Mouse (Mus musculus) right cerebral cortex, postnatal 25 days (tissue): ENCODE measurements around the gene Lyg1.

Experiments used
- DNase-seq: peaks from one replicate; pipeline ENCODE4 v3.0.0; 2022

Gene Lyg1

DNA sequence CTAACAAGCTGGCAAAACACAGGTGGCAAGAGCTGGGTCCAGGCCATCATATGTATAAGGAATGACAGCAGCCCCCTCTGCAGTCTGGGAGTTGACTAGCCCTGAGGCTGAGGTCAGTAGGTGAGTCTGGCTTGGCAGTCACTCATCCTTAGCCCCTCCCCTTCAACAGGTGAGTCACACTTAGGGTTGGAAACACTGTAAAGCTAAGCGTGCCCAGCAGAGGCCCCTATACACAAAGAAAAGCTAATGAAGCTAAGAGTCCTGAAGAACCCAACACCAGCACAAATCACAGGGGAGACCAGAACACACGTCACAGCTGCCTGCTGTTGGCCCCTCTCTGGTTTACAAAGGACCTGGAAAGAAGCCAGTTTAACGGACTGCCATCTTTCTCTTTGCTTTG lies 25.8 kb downstream of the Lyg1 start:
- no peak for DNase-seq

DNA sequence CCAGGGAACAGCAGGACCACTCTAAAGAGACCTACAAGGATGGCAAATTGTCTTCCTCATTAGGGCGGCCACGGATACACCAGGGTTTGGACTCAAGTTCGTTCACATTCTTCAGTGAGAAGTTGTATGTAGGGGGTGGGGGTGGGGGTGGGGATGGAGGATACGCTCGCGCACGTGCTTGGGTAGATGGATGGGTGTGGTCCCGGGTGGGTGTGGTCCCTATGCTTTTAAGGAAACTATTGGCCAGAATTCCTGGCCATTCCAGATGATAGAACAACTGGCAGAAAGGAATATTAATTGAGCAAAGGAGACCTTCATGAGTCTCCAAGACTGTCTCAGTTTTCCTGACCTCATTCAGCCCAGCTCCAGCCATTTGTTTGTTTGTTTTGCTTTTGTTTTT lies 31.6 kb downstream of the Lyg1 start:
- no peak for DNase-seq

DNA sequence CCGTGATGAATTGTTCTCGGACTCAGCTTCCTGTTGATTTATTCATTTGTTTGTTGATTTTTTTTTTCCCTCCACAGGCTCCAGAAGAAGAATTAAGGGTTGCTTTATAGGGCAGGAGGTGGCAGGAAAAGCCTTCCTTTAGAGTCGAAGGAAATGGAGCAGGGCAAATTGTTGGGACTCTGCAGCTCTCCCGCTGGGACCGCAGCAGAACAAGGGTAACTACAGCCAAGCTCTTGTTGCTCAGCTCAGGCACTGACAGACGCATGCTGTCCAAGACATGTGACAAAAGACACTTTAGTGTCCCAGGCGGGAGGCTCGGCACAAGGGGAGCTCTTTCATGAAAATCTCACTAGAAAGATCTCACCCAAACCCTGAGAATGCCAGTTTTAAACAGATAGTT lies 35.0 kb downstream of the Lyg1 start:
- no peak for DNase-seq

DNA sequence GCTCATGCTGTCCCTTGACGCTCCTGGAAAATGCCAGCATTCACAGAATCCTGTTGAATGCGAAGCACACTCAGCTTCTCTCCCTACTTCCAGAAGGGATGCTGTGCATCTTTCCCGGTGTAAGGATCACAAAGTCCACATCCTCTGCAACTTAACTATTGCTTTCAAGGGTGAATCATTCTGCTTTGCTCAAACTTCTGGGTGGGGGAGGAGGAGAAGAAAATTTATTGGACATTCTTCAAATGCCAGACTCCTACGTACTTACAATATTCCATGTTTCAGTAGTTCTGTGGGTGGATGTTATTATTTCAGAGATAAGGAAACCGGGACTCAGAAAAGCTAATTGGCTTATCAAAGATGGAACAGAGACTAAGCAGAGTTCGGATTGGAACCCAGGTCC lies 39.5 kb downstream of the Lyg1 start:
- no peak for DNase-seq

DNA sequence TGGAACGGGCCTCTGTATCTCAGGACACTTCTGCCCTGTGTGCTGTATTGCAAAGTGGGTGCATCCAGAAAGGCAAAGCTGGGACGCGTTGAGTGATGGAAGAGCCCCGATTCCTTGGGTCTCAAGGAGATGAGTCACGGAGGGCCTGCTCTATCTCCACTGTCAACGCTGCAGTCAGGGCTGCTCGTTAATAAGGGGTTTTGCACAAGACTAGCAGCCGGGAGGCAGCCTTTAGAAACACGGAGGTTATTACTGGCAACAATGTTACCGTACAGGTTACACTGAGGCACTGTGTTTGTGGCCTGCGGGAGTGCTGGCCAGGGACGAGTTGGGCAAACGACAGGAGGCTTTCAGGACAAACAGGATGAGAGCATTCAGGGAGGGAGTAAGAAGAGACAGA lies 39.9 kb downstream of the Lyg1 start:
- DNase-seq, result no peak

DNA sequence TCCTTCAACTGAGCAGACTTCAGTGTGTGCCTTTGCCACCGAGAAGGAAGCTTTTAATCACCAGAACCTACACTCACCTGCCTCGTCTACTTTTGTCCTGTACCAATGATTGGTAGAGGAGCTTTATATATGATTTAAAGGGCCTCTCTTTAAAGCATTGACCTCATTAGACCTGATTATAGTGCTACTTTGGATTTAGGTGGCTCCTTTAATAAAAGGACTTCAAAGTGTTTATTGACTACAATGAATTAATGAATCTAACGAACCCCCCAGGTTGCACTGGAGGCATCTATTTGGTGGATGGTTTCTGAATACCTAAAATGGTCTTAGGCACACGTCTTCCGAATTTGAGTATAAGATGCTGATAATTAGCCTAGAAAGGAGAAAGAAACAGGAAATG lies 41.2 kb downstream of the Lyg1 start, which contains the start of gene Lyg2:
Gene Lyg2, minus strand, starts transcription at position 101 of the 400 bp plus-strand sequence.
- DNase-seq, result no peak

DNA sequence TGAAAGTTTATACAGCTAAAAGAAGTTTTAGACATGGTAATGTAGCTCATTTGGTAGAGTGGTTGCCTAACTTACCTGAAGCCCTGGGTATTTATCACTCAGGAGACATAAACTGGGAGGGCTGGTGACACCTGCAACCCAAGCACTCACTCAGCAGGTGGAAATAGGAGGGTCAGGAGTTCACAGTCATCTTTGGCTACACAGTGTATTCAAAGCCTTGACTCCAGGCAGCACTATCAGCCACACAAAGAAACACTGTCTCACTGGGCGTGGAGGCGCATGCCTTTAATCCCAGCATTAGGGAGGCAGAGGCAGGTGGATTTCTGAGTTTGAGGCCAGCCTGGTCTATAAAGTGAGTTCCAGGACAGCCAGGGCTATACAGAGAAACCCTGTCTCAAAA lies 44.8 kb downstream of the Lyg1 start:
- no peak for DNase-seq

DNA sequence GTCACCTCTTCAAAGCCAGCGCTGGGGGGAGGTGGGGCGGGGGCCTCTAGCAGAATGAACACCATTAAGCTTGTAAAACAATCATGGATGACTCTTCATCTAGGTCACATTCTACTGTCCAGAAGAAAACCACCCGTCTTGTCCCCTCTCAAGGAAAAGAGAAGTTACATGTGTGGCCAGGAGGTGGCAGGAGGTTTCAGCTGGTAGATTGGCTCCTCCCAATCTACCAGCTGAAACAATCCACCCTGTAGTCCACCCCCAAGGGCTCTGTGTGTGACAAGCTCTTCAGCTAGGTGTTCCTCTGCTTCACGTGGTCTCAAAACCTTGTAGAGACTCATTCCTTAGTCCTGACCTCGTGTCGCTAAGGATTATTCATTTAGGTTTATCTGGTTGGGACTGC lies 54.4 kb downstream of the Lyg1 start:
- DNase-seq, result no peak

DNA sequence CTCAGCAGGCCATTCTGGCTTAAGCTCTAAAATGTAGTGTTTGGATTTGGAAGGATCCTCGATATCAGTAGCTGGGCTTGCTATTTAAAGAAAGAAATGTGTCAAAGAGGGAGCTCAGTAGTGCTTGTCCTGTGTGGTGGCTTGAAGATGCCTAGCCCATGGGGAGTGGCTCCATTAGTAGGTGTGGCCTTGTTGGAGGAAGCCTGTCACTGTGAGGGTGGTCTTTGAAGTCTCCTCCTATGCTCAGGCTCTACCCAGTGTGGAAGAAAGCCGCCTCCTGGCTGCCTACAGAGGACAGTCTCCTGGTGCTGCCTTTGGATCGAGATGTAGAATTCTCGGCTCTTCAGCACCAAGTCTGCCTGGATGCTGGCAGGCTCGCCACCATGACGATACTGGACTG lies 57.3 kb downstream of the Lyg1 start:
- DNase-seq, result no peak

DNA sequence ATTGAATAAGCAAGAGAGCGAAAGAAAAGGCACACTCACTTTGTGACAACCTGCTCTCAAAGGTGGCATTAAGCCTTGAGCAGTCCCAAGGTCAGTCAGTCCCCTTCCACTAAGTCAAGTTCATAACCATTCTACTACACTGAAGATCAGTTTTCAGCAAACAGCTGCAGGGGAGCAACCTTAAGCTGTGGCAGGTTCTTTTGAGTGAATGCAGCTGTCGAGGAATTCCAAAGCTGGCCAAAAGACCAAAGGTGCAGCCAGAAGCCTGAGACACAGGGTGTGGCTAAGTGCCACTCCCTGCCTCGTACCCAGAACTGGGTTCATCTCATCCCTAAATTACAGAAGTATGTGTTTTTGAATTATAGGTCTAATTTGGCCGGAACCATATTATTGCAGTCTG lies 57.7 kb downstream of the Lyg1 start:
- DNase-seq, result no peak
